Mouse (Mus musculus): ENCODE measurements around the gene Ak4. TPM values are rescaled to one million over a fixed set of nuclear protein-coding genes. Genes with fewer than 3 reads are reported as not detected.
A peak's percentile ranks its signal among the peaks of the same experiment; 100 is the strongest.
"Not testable (repeated sequence)": the region's sequence is repeated elsewhere in the genome, so short reads cannot be mapped to it uniquely, and the experiment has no call there.

Ak4 gene
- polyA plus RNA-seq, 1 experiment: 135 TPM

DNA sequence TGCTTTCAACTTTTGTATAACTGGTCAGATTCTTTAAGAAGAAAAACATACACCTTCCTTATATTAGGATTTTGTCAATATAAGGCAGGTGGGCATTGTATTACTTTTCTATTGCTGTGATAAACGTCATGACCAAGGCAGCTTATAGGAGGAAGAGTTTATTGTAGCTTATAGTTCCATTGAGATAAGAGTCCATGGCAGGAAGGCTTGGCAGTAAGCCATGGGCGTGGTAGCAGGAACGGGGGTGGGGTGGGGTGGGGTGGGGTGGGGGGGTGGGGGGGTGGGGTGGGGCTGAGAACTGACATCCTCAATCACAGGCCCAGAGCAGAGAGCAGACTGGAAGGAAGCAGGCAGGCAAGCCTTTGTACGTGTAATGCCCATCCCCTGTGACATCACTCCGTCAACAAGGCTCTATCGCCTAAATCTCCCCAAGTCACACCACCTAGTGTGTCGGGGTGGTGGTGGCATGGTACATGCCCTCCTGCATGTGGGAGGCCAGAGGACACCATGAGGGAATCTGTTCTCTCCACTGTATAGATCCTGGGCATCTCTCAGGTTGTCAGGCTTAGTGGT is 24.4 kb downstream of the Ak4 start:
- 72% methylated on average over 7 of the region's 7 CpGs for WGBS
- no peak for DNase-seq
- H3K27ac ChIP-seq (ENCODE audit: insufficient read depth, low read depth, low read length): no peak overlapping the region

DNA sequence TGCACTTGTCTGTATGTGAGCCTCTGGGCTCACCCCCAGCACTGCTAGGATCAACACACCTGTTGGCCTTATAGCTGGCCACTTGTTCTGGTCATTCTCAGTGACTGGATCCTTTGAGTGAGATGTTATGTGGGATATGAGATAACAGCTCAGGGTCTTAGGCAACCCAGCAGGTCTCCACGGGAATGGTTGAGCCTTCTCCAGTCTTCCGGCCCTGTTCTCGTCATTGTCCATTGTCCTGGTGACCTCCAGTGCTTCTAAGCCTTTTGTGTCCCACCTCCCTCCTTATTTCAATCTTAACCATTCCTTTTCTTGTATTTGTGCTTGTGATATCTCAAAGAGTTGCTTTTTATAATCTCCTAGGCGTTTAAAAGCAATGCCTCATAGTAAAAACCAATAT is 26.6 kb downstream of the Ak4 start:
- no peak overlapping the region for H3K4me3 ChIP-seq (ENCODE audit: insufficient read depth, low read depth, low read length)
- H3K36me3 ChIP-seq (ENCODE audit: control insufficient read depth, insufficient read depth, low read length): no peaks in the 10 kb centered on the region
- WGBS: 83% methylated on average over 4 of the region's 4 CpGs
- no peaks in the 10 kb centered on the region for H3K27me3 ChIP-seq (replicated peaks; ENCODE audit: control insufficient read depth, insufficient read depth, low read length)
- 0 out of 2 replicates have a peak, but pooled peaks cover 10% of the 10 kb centered on the region for H3K4me1 ChIP-seq (ENCODE audit: control insufficient read depth, insufficient read depth, low read length)
- TF ChIP-seq POLR2A (IDR thresholded peaks at IDR 0.05; ENCODE audit: low read depth, low read length) (no peak), CTCF (conservative IDR thresholded peaks at IDR 0.05; ENCODE audit: insufficient read depth, insufficient read length, low read depth, low read length) (no peak)
- DNase-seq: no peak
- no peak overlapping the region for H3K27ac ChIP-seq (ENCODE audit: insufficient read depth, low read depth, low read length)

More for the DNA sequence above, 24.4 kb downstream of the Ak4 start:
- no peaks in the 10 kb centered on the region for H3K27me3 ChIP-seq (replicated peaks; ENCODE audit: control insufficient read depth, insufficient read depth, low read length)
- no peak overlapping the region for H3K4me3 ChIP-seq (ENCODE audit: insufficient read depth, low read depth, low read length)
- TF ChIP-seq POLR2A (IDR thresholded peaks at IDR 0.05; ENCODE audit: low read depth, low read length) (no peak), CTCF (conservative IDR thresholded peaks at IDR 0.05; ENCODE audit: insufficient read depth, insufficient read length, low read depth, low read length) (no peak)
- no peaks in the 10 kb centered on the region for H3K36me3 ChIP-seq (ENCODE audit: control insufficient read depth, insufficient read depth, low read length)
- peaks cover under 1% of the 10 kb centered on the region; the same call in 1 of the 2 replicates for H3K4me1 ChIP-seq (ENCODE audit: control insufficient read depth, insufficient read depth, low read length)

DNA sequence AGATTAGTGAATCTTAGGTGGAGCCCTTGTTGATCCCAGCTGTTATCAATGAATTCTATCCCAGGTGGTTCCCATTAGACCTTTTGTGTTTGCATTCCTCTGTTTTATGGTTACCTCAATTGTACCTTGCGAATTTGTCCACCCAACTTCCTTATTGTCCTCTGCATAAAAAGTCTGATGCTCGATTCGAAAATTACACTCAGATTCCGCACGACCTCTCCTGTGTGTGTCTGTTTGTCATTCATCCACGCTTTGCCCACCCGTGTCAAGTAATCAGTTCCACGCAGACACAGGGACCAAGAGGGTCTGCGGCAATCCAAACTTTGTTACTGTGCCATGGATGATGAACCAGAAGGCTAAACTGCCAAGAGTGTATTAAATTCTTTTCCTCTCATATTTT is 27.5 kb downstream of the Ak4 start:
- DNase-seq; H3K36me3 ChIP-seq (ENCODE audit: control insufficient read depth, insufficient read depth, low read length); H3K27me3 ChIP-seq (replicated peaks; ENCODE audit: control insufficient read depth, insufficient read depth, low read length); H3K4me3 ChIP-seq (ENCODE audit: insufficient read depth, low read depth, low read length); H3K27ac ChIP-seq (ENCODE audit: insufficient read depth, low read depth, low read length): not testable (repeated sequence)
- WGBS: 96% methylated on average over 9 of the region's 9 CpGs
- 0 out of 2 replicates have a peak, but pooled peaks cover 10% of the 10 kb centered on the region for H3K4me1 ChIP-seq (ENCODE audit: control insufficient read depth, insufficient read depth, low read length)

DNA sequence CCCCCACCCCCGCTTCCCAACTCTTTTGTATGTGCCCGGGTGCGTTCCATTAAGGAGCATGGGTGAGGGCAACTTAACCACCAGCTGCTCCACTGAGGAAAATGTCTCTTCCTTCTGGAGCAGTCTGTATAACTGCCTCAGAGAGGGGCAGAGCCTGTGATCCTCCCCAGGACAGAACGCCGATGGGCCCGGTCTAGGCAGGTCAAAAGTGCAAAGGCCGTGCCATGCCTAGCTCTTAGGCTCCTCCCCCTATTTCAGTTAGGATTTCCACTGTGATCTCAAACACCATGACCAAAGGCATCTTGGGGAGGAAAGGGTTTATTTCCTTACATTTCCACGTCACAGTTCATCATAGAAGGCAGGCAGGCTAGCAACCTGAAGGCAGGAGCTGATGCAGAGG is 29.6 kb downstream of the Ak4 start:
- Histone ChIP-seq H3K4me3 (ENCODE audit: insufficient read depth, low read depth, low read length) (no peak overlapping the region), H3K4me1 (ENCODE audit: control insufficient read depth, insufficient read depth, low read length) (peaks cover 10% of the 10 kb centered on the region; the same call in 1 of the 2 replicates), H3K36me3 (ENCODE audit: control insufficient read depth, insufficient read depth, low read length) (no peaks in the 10 kb centered on the region), H3K27ac (ENCODE audit: insufficient read depth, low read depth, low read length) (no peak overlapping the region), H3K27me3 (replicated peaks; ENCODE audit: control insufficient read depth, insufficient read depth, low read length) (no peaks in the 10 kb centered on the region)
- 69% methylated on average over 8 of the region's 8 CpGs for WGBS
- DNase-seq: peak; percentile 52
- TF ChIP-seq POLR2A (IDR thresholded peaks at IDR 0.05; ENCODE audit: low read depth, low read length) (no peak), CTCF (conservative IDR thresholded peaks at IDR 0.05; ENCODE audit: insufficient read depth, insufficient read length, low read depth, low read length) (no peak)

DNA sequence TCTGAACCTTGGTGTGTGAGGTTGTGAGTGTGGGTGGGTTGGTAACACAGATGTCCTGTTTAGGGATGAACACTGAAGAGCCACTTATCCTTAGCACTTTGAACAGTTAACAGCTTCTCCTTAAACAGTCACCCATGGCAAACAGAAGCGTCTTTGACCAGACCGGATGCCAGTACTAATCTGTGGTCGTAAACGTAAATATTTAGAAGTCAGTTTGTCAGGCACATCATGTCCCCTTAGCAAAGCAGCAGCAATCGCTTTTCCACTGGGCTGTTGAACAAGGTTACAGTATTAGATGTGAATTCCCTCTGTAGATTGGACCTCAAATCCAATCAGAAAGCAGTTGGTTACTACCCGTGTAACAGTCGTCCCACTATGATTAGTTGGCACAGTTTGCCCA is 30.3 kb downstream of the Ak4 start:
- Histone ChIP-seq H3K27me3 (replicated peaks; ENCODE audit: control insufficient read depth, insufficient read depth, low read length) (no peaks in the 10 kb centered on the region), H3K27ac (ENCODE audit: insufficient read depth, low read depth, low read length) (no peak overlapping the region), H3K36me3 (ENCODE audit: control insufficient read depth, insufficient read depth, low read length) (no peaks in the 10 kb centered on the region), H3K4me1 (ENCODE audit: control insufficient read depth, insufficient read depth, low read length) (peaks cover 10% of the 10 kb centered on the region; the same call in 1 of the 2 replicates), H3K4me3 (ENCODE audit: insufficient read depth, low read depth, low read length) (no peak overlapping the region)
- WGBS: 79% methylated on average over 7 of the region's 7 CpGs
- no peak for DNase-seq
- TF ChIP-seq POLR2A (IDR thresholded peaks at IDR 0.05; ENCODE audit: low read depth, low read length): no peak
- no peak for TF ChIP-seq CTCF (conservative IDR thresholded peaks at IDR 0.05; ENCODE audit: insufficient read depth, insufficient read length, low read depth, low read length)

DNA sequence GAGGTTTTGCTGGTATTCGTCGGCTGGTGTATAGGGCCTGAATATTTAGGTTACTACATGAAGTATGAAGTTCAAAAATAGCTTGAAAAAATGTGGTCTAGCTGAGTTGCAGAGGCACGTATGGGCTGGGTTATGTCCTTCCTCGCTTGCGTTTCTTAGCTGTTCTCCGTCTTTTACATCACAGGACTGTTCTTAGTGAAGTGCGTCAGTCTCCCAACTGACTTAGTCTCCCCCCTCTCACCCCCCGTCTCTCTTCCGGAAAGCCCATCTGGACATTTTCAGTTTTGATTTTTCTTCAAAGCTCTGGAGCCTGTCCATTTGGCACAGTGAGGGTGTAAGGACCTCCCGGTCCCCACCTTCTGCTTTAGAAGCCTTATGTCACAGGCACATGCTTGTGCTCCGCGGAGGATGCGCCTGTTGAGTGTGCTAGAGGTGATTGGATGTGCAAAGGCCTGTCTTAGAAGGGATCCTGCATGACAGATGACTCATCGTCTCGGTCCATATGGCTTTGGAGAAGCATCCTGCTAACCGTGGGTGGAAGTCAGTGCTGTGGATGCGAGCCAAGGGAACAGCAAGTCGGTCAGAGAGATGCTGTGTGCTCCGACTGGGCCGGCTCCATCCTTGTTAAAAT is 31.2 kb downstream of the Ak4 start:
- Histone ChIP-seq H3K4me1 (ENCODE audit: control insufficient read depth, insufficient read depth, low read length) (peaks cover 10% of the 10 kb centered on the region; the same call in 1 of the 2 replicates), H3K27ac (ENCODE audit: insufficient read depth, low read depth, low read length) (no peak overlapping the region), H3K27me3 (replicated peaks; ENCODE audit: control insufficient read depth, insufficient read depth, low read length) (no peaks in the 10 kb centered on the region), H3K4me3 (ENCODE audit: insufficient read depth, low read depth, low read length) (no peak overlapping the region), H3K36me3 (ENCODE audit: control insufficient read depth, insufficient read depth, low read length) (no peaks in the 10 kb centered on the region)
- WGBS: 80% methylated on average over 20 of the region's 20 CpGs
- DNase-seq: no peak
- TF ChIP-seq CTCF (conservative IDR thresholded peaks at IDR 0.05; ENCODE audit: insufficient read depth, insufficient read length, low read depth, low read length) (no peak), POLR2A (IDR thresholded peaks at IDR 0.05; ENCODE audit: low read depth, low read length) (no peak)

DNA sequence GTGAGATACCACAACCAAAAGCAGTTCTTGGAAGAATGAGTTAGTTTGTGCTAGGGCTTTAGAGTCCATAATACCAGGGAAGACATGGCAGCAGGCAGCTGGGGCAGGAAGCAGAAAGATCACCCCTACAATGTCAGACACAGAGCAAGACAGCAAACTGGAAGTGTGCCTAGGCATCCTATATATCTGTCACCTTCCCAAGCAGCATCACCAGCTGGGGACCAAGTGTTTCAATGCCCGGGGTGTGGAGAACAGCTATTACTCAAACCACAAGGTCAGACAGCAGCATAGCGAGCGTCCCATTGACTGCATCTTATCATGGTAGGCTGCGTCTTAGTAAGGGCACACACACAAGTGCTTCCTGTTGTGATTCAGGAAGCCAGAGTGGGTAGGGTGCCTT is 32.0 kb downstream of the Ak4 start:
- Histone ChIP-seq H3K36me3 (ENCODE audit: control insufficient read depth, insufficient read depth, low read length) (no peaks in the 10 kb centered on the region), H3K27ac (ENCODE audit: insufficient read depth, low read depth, low read length) (no peak overlapping the region), H3K27me3 (replicated peaks; ENCODE audit: control insufficient read depth, insufficient read depth, low read length) (no peaks in the 10 kb centered on the region), H3K4me1 (ENCODE audit: control insufficient read depth, insufficient read depth, low read length) (peaks cover 10% of the 10 kb centered on the region; the same call in 1 of the 2 replicates), H3K4me3 (ENCODE audit: insufficient read depth, low read depth, low read length) (no peak overlapping the region)
- no peak for TF ChIP-seq CTCF (conservative IDR thresholded peaks at IDR 0.05; ENCODE audit: insufficient read depth, insufficient read length, low read depth, low read length)
- TF ChIP-seq POLR2A (IDR thresholded peaks at IDR 0.05; ENCODE audit: low read depth, low read length): no peak
- DNase-seq: no peak
- 82% methylated on average over 4 of the region's 4 CpGs for WGBS
